Mouse (Mus musculus) cerebellum, adult 11 months (tissue): ENCODE results near the gene Acsm1.

ENCODE experiments used
- DNase-seq: peaks from one replicate; pipeline ENCODE4 v3.0.0; 2022

The Acsm1 gene

GRCm38 (mm10) chr7:119673465-119673864 is 66.6 kb downstream of the Acsm1 start:
- peak; percentile 2 for DNase-seq

- DNase-seq: no peak
Observed at GRCm38 (mm10) chr7:119680107-119680506, 73.3 kb downstream of the Acsm1 start.

- DNase-seq: no peak
Observed at GRCm38 (mm10) chr7:119682699-119683098, 75.9 kb downstream of the Acsm1 start.

GRCm38 (mm10) chr7:119689726-119690125 is 82.9 kb downstream of the Acsm1 start, which contains the start of gene Acsm4:
Acsm4 (plus strand) TSS chr7:119690026.
- DNase-seq: no peak

- DNase-seq: no peak
Observed at GRCm38 (mm10) chr7:119692302-119692701, 85.5 kb downstream of the Acsm1 start.

GRCm38 (mm10) chr7:119694926-119695325 is 88.1 kb downstream of the Acsm1 start:
- DNase-seq: no peak
